Mouse (Mus musculus): ENCODE results near the gene Mapkap1. TPM values are rescaled to one million over a fixed set of nuclear protein-coding genes. Genes with fewer than 3 reads are reported as not detected.

Mapkap1 gene
- polyA plus RNA-seq, 1 experiment, result 50.4 TPM

- Histone ChIP-seq H3K27ac (ENCODE audit: insufficient read depth, low read length) (no peak overlapping the region), H3K27me3 (ENCODE audit: control insufficient read depth, insufficient read depth, low read length) (no peaks in the 10 kb centered on the region), H3K4me1 (ENCODE audit: control insufficient read depth, insufficient read depth, low read length) (no peaks in the 10 kb centered on the region), H3K4me3 (replicated peaks; ENCODE audit: insufficient read depth, low read depth, low read length) (no peak overlapping the region)
- WGBS, result 65% methylated on average over 3 of the region's 3 CpGs
- no peak for DNase-seq
- no peak for TF ChIP-seq CTCF (IDR thresholded peaks at IDR 0.05; ENCODE audit: borderline replicate concordance, insufficient read depth, low read depth, low read length)
- no peak for TF ChIP-seq POLR2A (IDR thresholded peaks at IDR 0.05; ENCODE audit: borderline replicate concordance, insufficient read depth, low read length)
Observed at GRCm38 (mm10) chr2:34537356-34537755, 130.8 kb downstream of the Mapkap1 start.

DNA sequence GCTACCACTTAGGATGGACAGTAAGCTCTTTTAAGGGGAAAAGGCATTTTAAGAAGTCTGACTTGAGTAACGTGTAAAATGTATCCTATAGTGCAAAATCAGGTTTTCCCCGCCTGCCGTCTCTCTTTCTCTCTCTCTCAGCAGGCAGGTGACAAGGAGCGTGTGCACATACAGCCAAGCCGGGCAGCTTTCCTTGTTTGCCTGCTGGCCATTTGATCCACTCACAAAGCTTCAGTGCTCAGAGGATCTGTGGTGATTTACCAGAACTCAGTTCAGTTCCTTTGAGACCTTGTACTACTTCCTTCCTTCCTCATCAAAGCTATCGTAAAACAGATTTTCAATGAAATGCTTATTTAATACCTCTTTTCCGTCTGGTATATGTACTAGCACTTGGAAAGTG is 137.0 kb downstream of the Mapkap1 start:
- TF ChIP-seq CTCF (IDR thresholded peaks at IDR 0.05; ENCODE audit: borderline replicate concordance, insufficient read depth, low read depth, low read length) (no peak), POLR2A (IDR thresholded peaks at IDR 0.05; ENCODE audit: borderline replicate concordance, insufficient read depth, low read length) (no peak)
- H3K4me1 ChIP-seq (ENCODE audit: control insufficient read depth, insufficient read depth, low read length), result no peaks in the 10 kb centered on the region
- no peak for DNase-seq
- no peaks in the 10 kb centered on the region for H3K27me3 ChIP-seq (ENCODE audit: control insufficient read depth, insufficient read depth, low read length)
- 63% methylated on average over 7 of the region's 7 CpGs for WGBS
- no peak overlapping the region for H3K27ac ChIP-seq (ENCODE audit: insufficient read depth, low read length)
- H3K4me3 ChIP-seq (replicated peaks; ENCODE audit: insufficient read depth, low read depth, low read length), result no peak overlapping the region

- no peak for DNase-seq
- Histone ChIP-seq H3K27me3 (ENCODE audit: control insufficient read depth, insufficient read depth, low read length) (no peaks in the 10 kb centered on the region), H3K27ac (ENCODE audit: insufficient read depth, low read length) (no peak overlapping the region), H3K4me1 (ENCODE audit: control insufficient read depth, insufficient read depth, low read length) (no peaks in the 10 kb centered on the region), H3K4me3 (replicated peaks; ENCODE audit: insufficient read depth, low read depth, low read length) (no peak overlapping the region)
- no peak for TF ChIP-seq POLR2A (IDR thresholded peaks at IDR 0.05; ENCODE audit: borderline replicate concordance, insufficient read depth, low read length)
- no peak for TF ChIP-seq CTCF (IDR thresholded peaks at IDR 0.05; ENCODE audit: borderline replicate concordance, insufficient read depth, low read depth, low read length)
- WGBS, result 63% methylated on average over 3 of the region's 3 CpGs
Observed at GRCm38 (mm10) chr2:34544021-34544420, 137.4 kb downstream of the Mapkap1 start.

- TF ChIP-seq CTCF (IDR thresholded peaks at IDR 0.05; ENCODE audit: borderline replicate concordance, insufficient read depth, low read depth, low read length), result no peak
- TF ChIP-seq POLR2A (IDR thresholded peaks at IDR 0.05; ENCODE audit: borderline replicate concordance, insufficient read depth, low read length), result no peak
- DNase-seq, result no peak
- WGBS, result 93% methylated on average over 13 of the region's 13 CpGs
- H3K27ac ChIP-seq (ENCODE audit: insufficient read depth, low read length), result no peak overlapping the region
- no peaks in the 10 kb centered on the region for H3K4me1 ChIP-seq (ENCODE audit: control insufficient read depth, insufficient read depth, low read length)
- no peaks in the 10 kb centered on the region for H3K27me3 ChIP-seq (ENCODE audit: control insufficient read depth, insufficient read depth, low read length)
- H3K4me3 ChIP-seq (replicated peaks; ENCODE audit: insufficient read depth, low read depth, low read length), result no peak overlapping the region
Observed at GRCm38 (mm10) chr2:34544646-34545395, 138.2 kb downstream of the Mapkap1 start.

- 44% methylated on average over 3 of the region's 3 CpGs for WGBS
- Histone ChIP-seq H3K27me3 (ENCODE audit: control insufficient read depth, insufficient read depth, low read length) (no peaks in the 10 kb centered on the region), H3K27ac (ENCODE audit: insufficient read depth, low read length) (no peak overlapping the region), H3K4me1 (ENCODE audit: control insufficient read depth, insufficient read depth, low read length) (no peaks in the 10 kb centered on the region), H3K4me3 (replicated peaks; ENCODE audit: insufficient read depth, low read depth, low read length) (no peak overlapping the region)
- TF ChIP-seq CTCF (IDR thresholded peaks at IDR 0.05; ENCODE audit: borderline replicate concordance, insufficient read depth, low read depth, low read length) (no peak), POLR2A (IDR thresholded peaks at IDR 0.05; ENCODE audit: borderline replicate concordance, insufficient read depth, low read length) (no peak)
- no peak for DNase-seq
Observed at GRCm38 (mm10) chr2:34546176-34546677, 139.7 kb downstream of the Mapkap1 start.

- no peaks in the 10 kb centered on the region for H3K27me3 ChIP-seq (ENCODE audit: control insufficient read depth, insufficient read depth, low read length)
- 38% methylated on average over 4 of the region's 4 CpGs for WGBS
- TF ChIP-seq POLR2A (IDR thresholded peaks at IDR 0.05; ENCODE audit: borderline replicate concordance, insufficient read depth, low read length) (no peak), CTCF (IDR thresholded peaks at IDR 0.05; ENCODE audit: borderline replicate concordance, insufficient read depth, low read depth, low read length) (no peak)
- no peak overlapping the region for H3K4me3 ChIP-seq (replicated peaks; ENCODE audit: insufficient read depth, low read depth, low read length)
- no peak for DNase-seq
- H3K27ac ChIP-seq (ENCODE audit: insufficient read depth, low read length), result no peak overlapping the region
- H3K4me1 ChIP-seq (ENCODE audit: control insufficient read depth, insufficient read depth, low read length), result no peaks in the 10 kb centered on the region
Observed at GRCm38 (mm10) chr2:34547516-34547915, 140.9 kb downstream of the Mapkap1 start.

DNA sequence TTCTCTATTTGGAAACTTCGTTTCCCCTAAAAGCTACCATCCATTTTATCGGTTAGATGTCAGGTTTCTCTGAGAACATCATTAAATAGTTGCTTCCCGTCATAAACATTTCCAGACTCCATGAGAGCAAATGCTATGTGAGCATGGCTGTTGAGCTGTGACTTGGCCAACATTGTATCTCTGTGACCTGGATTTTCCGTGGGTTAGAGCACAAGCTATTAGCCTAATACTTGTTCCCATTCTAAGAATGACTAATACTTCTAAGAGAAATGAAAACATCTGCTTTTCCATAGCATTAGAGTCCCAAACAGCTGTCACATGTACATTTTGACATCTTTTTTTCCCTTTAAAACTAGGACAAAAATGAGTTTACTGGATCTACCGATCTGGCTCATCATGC is 142.4 kb downstream of the Mapkap1 start:
- TF ChIP-seq POLR2A (IDR thresholded peaks at IDR 0.05; ENCODE audit: borderline replicate concordance, insufficient read depth, low read length), result no peak
- TF ChIP-seq CTCF (IDR thresholded peaks at IDR 0.05; ENCODE audit: borderline replicate concordance, insufficient read depth, low read depth, low read length), result no peak
- Histone ChIP-seq H3K4me1 (ENCODE audit: control insufficient read depth, insufficient read depth, low read length) (no peaks in the 10 kb centered on the region), H3K27me3 (ENCODE audit: control insufficient read depth, insufficient read depth, low read length) (no peaks in the 10 kb centered on the region), H3K27ac (ENCODE audit: insufficient read depth, low read length) (no peak overlapping the region), H3K4me3 (replicated peaks; ENCODE audit: insufficient read depth, low read depth, low read length) (no peak overlapping the region)
- 76% methylated on average over 5 of the region's 5 CpGs for WGBS
- no peak for DNase-seq

GRCm38 (mm10) chr2:34549469-34549868 is 142.9 kb downstream of the Mapkap1 start:
- DNase-seq, result no peak
- 72% methylated on average over 7 of the region's 7 CpGs for WGBS
- Histone ChIP-seq H3K4me3 (replicated peaks; ENCODE audit: insufficient read depth, low read depth, low read length) (no peak overlapping the region), H3K4me1 (ENCODE audit: control insufficient read depth, insufficient read depth, low read length) (no peaks in the 10 kb centered on the region), H3K27me3 (ENCODE audit: control insufficient read depth, insufficient read depth, low read length) (no peaks in the 10 kb centered on the region), H3K27ac (ENCODE audit: insufficient read depth, low read length) (no peak overlapping the region)
- TF ChIP-seq CTCF (IDR thresholded peaks at IDR 0.05; ENCODE audit: borderline replicate concordance, insufficient read depth, low read depth, low read length), result no peak
- TF ChIP-seq POLR2A (IDR thresholded peaks at IDR 0.05; ENCODE audit: borderline replicate concordance, insufficient read depth, low read length), result no peak

Data from cerebellum, adult 2 months (tissue).